Mouse (Mus musculus) heart, postnatal 0 days (tissue): ENCODE measurements around the gene Rps19.

ENCODE experiments used
- CTCF ChIP-seq: IDR thresholded peaks from 2 replicates; pipeline ENCODE4 v1.5.1; 2016; ENCODE audit warnings: antibody characterized with exemption, control low read depth, low read depth
- EP300 ChIP-seq: IDR thresholded peaks from 2 replicates; pipeline ENCODE4 v1.6.1; 2016; ENCODE audit warnings: antibody characterized with exemption, low read depth

GRCm38 (mm10) chr7:24891241-24892124, 7.3 kb downstream of the Rps19 start:
- no peak for TF ChIP-seq CTCF
- TF ChIP-seq EP300 = no peak
